Mouse (Mus musculus) midbrain, embryonic 11.5 days (tissue): ENCODE measurements around the gene Pklr. TPM values are rescaled to one million over a fixed set of nuclear protein-coding genes. Genes with fewer than 3 reads are reported as not detected.

ENCODE experiments used
- ATAC-seq: fragments of 200-750 bp; cut with Nextera tagmentation; 2 replicates; pipeline ENCODE4 v1.8.0; 2017; ENCODE audit warnings: moderate TSS enrichment, moderate library complexity; ENCODE audit not compliant: low FRiP score
- DNase-seq: peaks from one replicate; pipeline ENCODE4 v3.0.0; 2015; ENCODE audit warnings: low spot score; ENCODE audit errors: missing footprints
- H3K27ac ChIP-seq: fragments of 300-500 bp; sonication (generic); 2 replicates; pipeline ENCODE4 v1.5.1; 2014; ENCODE audit warnings: low read depth, low read length
- H3K27me3 ChIP-seq: fragments of 300-500 bp; sonication (generic); 2 replicates; pipeline ENCODE4 v1.6.1; 2014; ENCODE audit warnings: mild to moderate bottlenecking, low read length, moderate library complexity, mixed read lengths; ENCODE audit not compliant: control insufficient read depth, insufficient read depth
- H3K36me3 ChIP-seq: fragments of 300-500 bp; sonication (generic); 2 replicates; pipeline ENCODE4 v1.6.1; 2014; ENCODE audit warnings: mild to moderate bottlenecking, low read length, moderate library complexity, mixed read lengths; ENCODE audit not compliant: control insufficient read depth, insufficient read depth
- H3K4me1 ChIP-seq: fragments of 300-500 bp; sonication (generic); 2 replicates; pipeline ENCODE4 v1.6.1; 2014; ENCODE audit warnings: low read length; ENCODE audit not compliant: control insufficient read depth, insufficient read depth
- H3K4me2 ChIP-seq: fragments of 300-500 bp; sonication (generic); 2 replicates; pipeline ENCODE4 v1.6.1; 2014; ENCODE audit warnings: mild to moderate bottlenecking, moderate library complexity
- H3K4me3 ChIP-seq: fragments of 300-500 bp; sonication (generic); 2 replicates; pipeline ENCODE4 v1.5.1; 2014; ENCODE audit warnings: low read depth, low read length
- H3K9ac ChIP-seq: fragments of 300-500 bp; sonication (generic); 2 replicates; pipeline ENCODE4 v1.6.1; 2014; ENCODE audit warnings: low read length
- H3K9me3 ChIP-seq: fragments of 300-500 bp; sonication (generic); 2 replicates; pipeline ENCODE4 v1.6.1; 2016; ENCODE audit warnings: low read length; ENCODE audit not compliant: control insufficient read depth
- WGBS: fragments of 180-500 bp; shearing (Covaris S2); extraction: QIAGEN DNeasy Blood & Tissue Kit; methylation state at CpG from one replicate; pipeline ENCODE4 v1.1.7; 2014; 5-methylcytosine and 5-hydroxymethylcytosine counted together
- polyA plus RNA-seq: library from polyadenylated mRNA; unstranded; fragments of >200 nt; fragmentation: Nextera tagmentation; extraction: Ambion mirVana; gene quantifications from 2 replicates; pipeline ENCODE4 v1.2.1, GENCODE M21; 2014

The Pklr gene
- polyA plus RNA-seq, 1 experiment from 2014 or later: 1.7 TPM

DNA sequence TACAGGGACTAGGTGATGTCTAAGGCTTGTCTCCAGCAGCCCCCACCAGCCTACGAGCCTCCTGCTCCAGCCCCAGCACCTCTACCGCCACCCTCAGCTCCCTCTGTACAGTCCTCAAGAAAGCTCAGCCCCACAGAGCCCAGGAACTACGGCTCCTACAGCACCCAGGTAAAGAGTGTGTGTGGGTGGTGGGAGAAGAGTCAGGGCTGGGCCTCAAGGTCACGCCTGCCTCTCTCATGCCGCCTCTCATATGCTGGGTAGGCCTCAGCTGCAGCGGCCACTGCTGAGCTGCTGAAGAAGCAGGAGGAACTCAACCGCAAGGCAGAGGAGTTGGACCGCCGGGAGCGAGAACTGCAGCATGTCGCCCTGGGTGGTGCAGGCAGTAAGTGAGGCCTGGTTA lies 43.1 kb downstream of the Pklr start:
- H3K9ac ChIP-seq: no peak overlapping the region
- 94% methylated on average over 11 of the region's 11 CpGs for WGBS
- DNase-seq (no peak), ATAC-seq (no peak)
- H3K9me3 ChIP-seq: no peaks in the 10 kb centered on the region
- no peak overlapping the region for H3K27ac ChIP-seq
- H3K4me1 ChIP-seq: peaks cover 14% of the 10 kb centered on the region
- no peaks in the 10 kb centered on the region for H3K27me3 ChIP-seq
- H3K4me3 ChIP-seq: no peak overlapping the region
- H3K4me2 ChIP-seq: no peak overlapping the region; the same call in 1 of the 2 replicates
- peaks cover 22% of the 10 kb centered on the region for H3K36me3 ChIP-seq

DNA sequence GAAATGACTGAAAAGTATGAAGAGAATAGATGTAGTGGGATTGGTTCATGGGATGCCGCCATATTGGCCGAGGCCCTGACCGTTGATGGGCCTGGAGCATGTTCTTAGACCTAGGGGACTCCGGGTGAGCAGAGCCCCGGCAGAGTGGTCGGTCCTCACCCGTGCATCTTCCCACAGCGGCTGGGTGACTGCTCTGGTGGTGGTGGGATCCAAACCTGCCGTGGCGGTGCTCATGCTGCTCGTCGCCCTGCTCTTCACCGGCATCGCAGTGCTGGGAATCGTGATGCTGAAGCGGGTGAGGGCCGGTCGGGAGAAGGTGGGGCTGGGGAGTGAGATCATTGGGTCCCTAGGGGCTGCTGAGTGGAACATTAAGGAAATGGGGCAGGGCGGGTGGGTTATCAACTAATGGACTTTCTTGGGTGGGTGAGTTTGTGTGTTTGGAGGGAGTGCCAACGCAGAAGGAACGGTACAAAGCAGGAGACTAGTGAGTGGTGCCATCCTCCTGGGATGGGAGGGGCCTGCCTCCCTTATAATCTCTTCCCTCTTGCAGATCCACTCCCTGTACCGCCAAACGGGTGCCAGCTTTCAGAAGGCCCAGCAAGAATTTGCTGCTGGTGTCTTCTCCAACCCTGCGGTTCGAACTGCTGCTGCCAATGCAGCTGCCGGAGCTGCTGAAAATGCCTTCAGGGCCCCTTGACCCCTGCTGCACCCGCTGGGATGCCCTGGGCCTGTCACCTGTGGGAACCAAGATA lies 46.0 kb downstream of the Pklr start:
- Histone ChIP-seq H3K9ac (no peak overlapping the region), H3K27ac (no peak overlapping the region), H3K9me3 (no peaks in the 10 kb centered on the region), H3K36me3 (peaks cover 7% of the 10 kb centered on the region; the same call in 1 of the 2 replicates), H3K4me3 (no peak overlapping the region), H3K27me3 (no peaks in the 10 kb centered on the region), H3K4me1 (peaks cover 26% of the 10 kb centered on the region), H3K4me2 (no peak overlapping the region)
- DNase-seq (no peak), ATAC-seq (no peak)
- WGBS: 93% methylated on average over 27 of the region's 27 CpGs

DNA sequence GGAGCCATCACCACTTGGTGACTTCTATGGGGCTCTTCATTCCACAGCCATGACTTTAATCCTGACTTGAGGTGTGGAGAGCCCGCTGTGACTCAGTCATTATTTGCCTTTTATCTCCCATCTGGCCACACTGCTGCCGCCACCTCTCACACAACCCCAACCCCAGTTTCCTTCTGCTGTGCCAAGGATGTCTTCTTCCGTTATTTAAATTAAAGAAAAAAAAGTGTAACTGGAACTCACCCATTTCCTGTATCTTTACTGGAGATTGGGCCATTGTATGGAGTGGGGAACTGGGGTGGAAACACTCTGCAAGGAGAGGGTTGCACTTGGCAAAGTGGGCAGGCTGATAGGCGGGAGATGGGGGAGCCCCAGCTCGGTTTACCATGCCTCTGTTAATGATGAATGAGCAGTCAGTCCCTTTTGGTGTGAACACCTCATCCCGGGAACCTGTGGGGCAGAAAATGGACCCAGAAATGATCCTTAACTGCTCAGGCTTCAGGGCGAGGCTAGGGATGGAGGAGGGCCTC lies 46.7 kb downstream of the Pklr start:
- Histone ChIP-seq H3K27me3 (no peaks in the 10 kb centered on the region), H3K9me3 (no peaks in the 10 kb centered on the region), H3K27ac (no peak overlapping the region; the same call in 1 of the 2 replicates), H3K4me2 (peak overlapping the region; percentile 92; the same call in 1 of the 2 replicates), H3K9ac (no peak overlapping the region; the same call in 1 of the 2 replicates), H3K36me3 (peaks cover 7% of the 10 kb centered on the region; the same call in 1 of the 2 replicates), H3K4me1 (peaks cover 29% of the 10 kb centered on the region), H3K4me3 (peak overlapping the region; percentile 48)
- DNase-seq (no peak), ATAC-seq (peak; percentile 26)
- 53% methylated on average over 7 of the region's 7 CpGs for WGBS

DNA sequence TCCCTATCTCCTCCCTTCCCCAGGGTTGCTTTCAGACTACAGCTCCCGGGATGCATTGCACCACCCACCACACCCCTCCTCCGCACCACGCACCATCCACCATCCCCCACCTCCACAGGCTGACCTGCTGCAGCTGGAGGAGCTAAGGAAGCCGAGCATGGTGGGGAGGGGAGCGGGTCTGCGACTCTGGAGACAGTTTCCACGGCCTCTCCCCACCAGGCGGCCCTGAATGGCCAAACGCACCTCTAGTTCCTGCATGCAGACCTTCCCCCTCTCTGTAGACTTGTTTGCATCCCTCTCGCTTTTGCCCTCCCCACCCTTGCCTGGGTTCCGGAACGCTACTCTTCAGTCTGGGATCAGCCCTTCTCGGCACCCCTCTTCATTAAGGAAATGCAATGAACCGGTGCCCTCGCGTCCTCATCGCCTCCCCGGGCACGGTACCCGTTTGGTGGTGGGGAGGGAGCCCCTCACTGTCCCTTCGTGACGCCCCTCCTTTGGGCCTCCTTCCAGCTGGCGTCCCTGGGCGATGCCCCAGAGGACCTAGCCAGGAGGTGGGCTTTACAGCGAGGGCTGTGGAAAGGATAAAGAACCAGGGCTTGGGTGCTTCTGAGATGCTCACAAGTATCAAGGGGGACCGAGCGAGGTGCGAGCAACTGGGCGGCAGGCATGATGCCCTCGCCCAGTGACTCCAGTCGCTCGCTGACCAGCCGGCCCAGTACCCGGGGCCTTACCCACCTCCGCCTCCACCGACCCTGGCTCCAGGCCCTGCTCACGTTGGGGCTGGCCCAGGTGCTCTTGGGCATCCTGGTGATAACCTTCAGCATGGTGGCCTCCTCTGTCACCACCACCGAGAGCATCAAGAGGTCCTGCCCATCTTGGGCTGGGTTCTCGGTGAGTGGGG lies 47.4 kb downstream of the Pklr start, which contains the start of gene Fam189b:
Fam189b (plus strand) TSS at position 86 of the 901 bp plus-strand sequence.
- DNase-seq (peak; percentile 98), ATAC-seq (peak; percentile 95)
- 7% methylated on average over 39 of the region's 39 CpGs for WGBS
- Histone ChIP-seq H3K9ac (peak within 1 kb of the TSS; percentile 67), H3K4me2 (peak within 1 kb of the TSS; percentile 92), H3K27me3 (no peaks in the 10 kb centered on the region), H3K36me3 (peaks cover 7% of the 10 kb centered on the region; the same call in 1 of the 2 replicates), H3K4me1 (peaks cover 23% of the 10 kb centered on the region), H3K4me3 (peak within 1 kb of the TSS; percentile 48), H3K27ac (peak within 1 kb of the TSS; percentile 49), H3K9me3 (no peaks in the 10 kb centered on the region)

DNA sequence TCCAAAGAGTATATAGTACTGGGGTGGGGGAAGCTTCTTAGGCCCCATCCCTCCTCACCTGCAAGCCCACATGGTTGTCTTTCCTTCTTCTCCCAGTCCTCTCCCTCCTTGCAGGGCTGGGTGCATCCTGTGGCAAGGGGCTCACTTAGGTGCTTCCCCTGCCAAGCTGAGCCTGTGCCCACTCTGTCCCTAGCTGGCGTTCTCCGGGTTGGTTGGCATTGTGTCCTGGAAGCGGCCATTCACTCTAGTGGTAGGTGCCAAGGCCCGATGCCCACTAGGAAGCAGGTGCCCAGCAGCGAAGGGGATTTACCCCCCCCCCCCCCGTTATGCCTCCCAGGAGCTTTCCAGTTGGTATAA lies 48.0 kb downstream of the Pklr start:
- 85% methylated on average over 6 of the region's 6 CpGs for WGBS
- Histone ChIP-seq H3K36me3 (peaks cover 7% of the 10 kb centered on the region; the same call in 1 of the 2 replicates), H3K27ac (peak overlapping the region; percentile 49; the same call in 1 of the 2 replicates)

DNA sequence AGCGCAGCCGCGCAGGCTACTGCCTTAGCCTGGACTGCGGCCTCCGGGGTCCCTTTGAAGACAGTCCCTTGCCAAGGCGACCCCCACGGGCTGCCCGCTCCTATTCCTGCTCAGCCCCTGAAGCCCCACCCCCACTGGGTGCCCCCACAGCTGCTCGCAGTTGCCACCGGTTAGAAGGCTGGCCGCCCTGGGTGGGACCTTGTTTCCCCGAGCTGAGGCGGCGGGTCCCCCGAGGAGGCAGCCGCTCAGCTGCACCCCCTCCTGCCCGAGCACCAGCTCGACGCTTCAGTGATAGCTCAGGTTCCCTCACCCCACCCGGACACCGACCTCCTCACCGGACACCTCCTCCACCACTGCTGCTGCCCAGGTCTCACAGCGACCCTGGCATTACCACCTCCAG lies 51.3 kb downstream of the Pklr start:
- no peaks in the 10 kb centered on the region for H3K27me3 ChIP-seq
- 0 out of 2 replicates have a peak overlapping the region, but pooled peaks have one; percentile 10 for H3K9ac ChIP-seq
- WGBS: 26% methylated on average over 23 of the region's 23 CpGs
- no peaks in the 10 kb centered on the region for H3K36me3 ChIP-seq
- ATAC-seq: no peak
- no peaks in the 10 kb centered on the region for H3K9me3 ChIP-seq
- no peak overlapping the region for H3K4me3 ChIP-seq
- H3K4me2 ChIP-seq: no peak overlapping the region
- peaks cover 20% of the 10 kb centered on the region for H3K4me1 ChIP-seq
- H3K27ac ChIP-seq: no peak overlapping the region
- no peak for DNase-seq

More for the DNA sequence above, 48.0 kb downstream of the Pklr start:
- Histone ChIP-seq H3K9me3 (no peaks in the 10 kb centered on the region), H3K27me3 (no peaks in the 10 kb centered on the region), H3K4me1 (peaks cover 20% of the 10 kb centered on the region), H3K4me2 (peak overlapping the region; percentile 92), H3K4me3 (peak overlapping the region; percentile 48), H3K9ac (peak overlapping the region; percentile 67)
- ATAC-seq: no peak; the same call in 1 of the 2 replicates
- DNase-seq: no peak

DNA sequence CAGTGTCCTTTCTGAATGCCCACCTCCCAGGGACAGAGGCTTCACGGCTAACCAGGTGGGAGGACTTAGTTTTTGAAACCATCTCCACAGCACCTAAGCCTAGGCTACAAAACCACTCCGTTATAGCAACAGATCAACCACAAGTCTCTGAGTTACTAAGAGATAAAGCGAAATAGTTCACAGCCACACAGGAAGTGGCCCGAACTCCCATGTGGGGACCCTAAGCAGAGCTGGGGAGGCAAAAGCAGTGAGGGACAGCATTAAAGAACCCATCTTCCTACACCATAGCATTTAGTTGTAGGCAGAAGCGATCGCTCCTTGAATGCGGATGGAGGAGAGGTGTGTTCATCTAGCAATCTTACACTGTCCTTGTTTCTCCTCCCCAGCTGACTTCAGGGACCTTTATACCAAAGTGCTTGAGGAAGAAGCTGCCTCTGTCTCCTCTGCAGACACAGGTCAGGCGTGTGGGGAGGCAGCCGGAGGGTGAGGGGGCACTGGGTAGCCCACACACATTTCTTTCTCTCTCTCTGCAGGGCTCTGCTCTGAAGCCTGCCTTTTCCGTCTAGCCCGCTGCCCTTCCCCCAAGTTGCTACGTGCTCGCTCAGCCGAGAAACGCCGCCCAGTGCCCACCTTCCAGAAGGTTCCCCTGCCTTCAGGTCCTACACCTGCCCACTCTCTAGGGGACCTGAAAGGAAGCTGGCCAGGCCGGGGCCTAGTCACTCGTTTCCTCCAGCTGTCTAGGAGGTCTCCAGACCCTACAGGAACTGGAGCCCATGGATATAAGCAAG lies 51.9 kb downstream of the Pklr start:
- no peak overlapping the region for H3K4me2 ChIP-seq
- H3K27me3 ChIP-seq: no peaks in the 10 kb centered on the region
- H3K9ac ChIP-seq: no peak overlapping the region
- H3K36me3 ChIP-seq: no peaks in the 10 kb centered on the region
- H3K4me3 ChIP-seq: no peak overlapping the region
- H3K4me1 ChIP-seq: peaks cover 20% of the 10 kb centered on the region
- no peak for ATAC-seq
- DNase-seq: no peak
- 56% methylated on average over 18 of the region's 18 CpGs for WGBS
- no peaks in the 10 kb centered on the region for H3K9me3 ChIP-seq
- H3K27ac ChIP-seq: no peak overlapping the region

DNA sequence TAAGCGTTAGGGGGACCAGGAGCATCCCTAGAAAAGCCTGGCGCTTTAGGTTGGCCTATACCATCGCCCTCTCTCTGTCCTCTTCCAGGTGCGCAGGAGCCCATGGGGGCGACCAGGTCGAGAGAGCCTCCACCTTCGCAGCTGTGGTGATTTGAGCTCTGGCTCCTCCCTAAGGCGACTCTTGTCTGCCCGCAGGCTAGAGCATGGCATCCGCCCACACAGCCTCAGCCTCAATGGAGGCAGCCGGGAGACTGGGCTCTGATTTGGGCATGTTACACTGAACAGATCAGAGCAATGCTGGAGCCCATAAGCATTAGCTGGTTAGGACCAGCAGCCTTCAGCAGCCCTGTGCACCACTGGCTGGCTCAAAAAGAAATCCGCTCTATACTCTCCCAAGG lies 52.5 kb downstream of the Pklr start:
- no peak overlapping the region for H3K4me2 ChIP-seq
- no peaks in the 10 kb centered on the region for H3K9me3 ChIP-seq
- DNase-seq (no peak), ATAC-seq (no peak)
- H3K27ac ChIP-seq: no peak overlapping the region
- WGBS: 56% methylated on average over 12 of the region's 12 CpGs
- H3K4me3 ChIP-seq: no peak overlapping the region
- H3K4me1 ChIP-seq: peaks cover 20% of the 10 kb centered on the region
- no peaks in the 10 kb centered on the region for H3K36me3 ChIP-seq
- no peak overlapping the region for H3K9ac ChIP-seq
- H3K27me3 ChIP-seq: no peaks in the 10 kb centered on the region
